Mouse (Mus musculus): ENCODE data around the gene Pts. TPM values are rescaled to one million over a fixed set of nuclear protein-coding genes. Genes with fewer than 3 reads are reported as not detected.

Gene Pts
- total and polyA plus RNA-seq, 2 experiments from 2014 or later, result 82.3 to 116 TPM

- no peaks in the 10 kb centered on the region for H3K9me3 ChIP-seq (ENCODE audit: low read length)
- TF ChIP-seq CTCF (IDR thresholded peaks at IDR 0.05), result no peak
Measured at GRCm38 (mm10) chr9:50482743-50483142, 45.8 kb downstream of the Pts start.

GRCm38 (mm10) chr9:50479476-50479875, 49.0 kb downstream of the Pts start:
- DNase-seq (ENCODE audit: low spot score) (no peak), ATAC-seq (ENCODE audit: low FRiP score) (no peak)
- TF ChIP-seq CTCF (IDR thresholded peaks at IDR 0.05), result no peak
- Histone ChIP-seq H3K27me3 (ENCODE audit: insufficient read depth, low read length) (peaks cover 3% of the 10 kb centered on the region; the same call in 1 of the 2 replicates), H3K36me3 (ENCODE audit: insufficient read depth, low read length) (no peaks in the 10 kb centered on the region), H3K4me3 (ENCODE audit: low read depth, low read length) (no peak overlapping the region), H3K4me1 (ENCODE audit: insufficient read depth, low read length) (no peaks in the 10 kb centered on the region), H3K9ac (replicated peaks; ENCODE audit: low read length, poor library complexity, severe bottlenecking) (0 out of 2 replicates have a peak overlapping the region, but pooled peaks have one; percentile 24), H3K27ac (ENCODE audit: low read depth, low read length) (no peak overlapping the region), H3K4me2 (ENCODE audit: low read depth, low read length, poor library complexity, severe bottlenecking) (no peak overlapping the region), H3K9me3 (ENCODE audit: low read length) (no peaks in the 10 kb centered on the region)
- WGBS, result 37% methylated on average over 8 of the region's 8 CpGs

More at GRCm38 (mm10) chr9:50482743-50483142, 45.8 kb downstream of the Pts start:
- no peaks in the 10 kb centered on the region for H3K27me3 ChIP-seq (ENCODE audit: insufficient read depth, low read length)
- no peak overlapping the region for H3K4me3 ChIP-seq (ENCODE audit: low read depth, low read length)
- no peak overlapping the region for H3K4me2 ChIP-seq (ENCODE audit: low read depth, low read length, poor library complexity, severe bottlenecking)
- H3K4me1 ChIP-seq (ENCODE audit: insufficient read depth, low read length), result no peaks in the 10 kb centered on the region
- no peak overlapping the region for H3K9ac ChIP-seq (replicated peaks; ENCODE audit: low read length, poor library complexity, severe bottlenecking)
- DNase-seq (ENCODE audit: low spot score) (no peak), ATAC-seq (ENCODE audit: low FRiP score) (no peak)
- H3K27ac ChIP-seq (ENCODE audit: low read depth, low read length), result no peak overlapping the region
- H3K36me3 ChIP-seq (ENCODE audit: insufficient read depth, low read length), result no peaks in the 10 kb centered on the region
- WGBS, result 88% methylated on average over 8 of the region's 8 CpGs

- Histone ChIP-seq H3K27me3 (ENCODE audit: insufficient read depth, low read length) (peaks cover 3% of the 10 kb centered on the region; the same call in 1 of the 2 replicates), H3K4me3 (ENCODE audit: low read depth, low read length) (no peak overlapping the region), H3K36me3 (ENCODE audit: insufficient read depth, low read length) (no peaks in the 10 kb centered on the region), H3K9ac (replicated peaks; ENCODE audit: low read length, poor library complexity, severe bottlenecking) (no peak overlapping the region), H3K4me2 (ENCODE audit: low read depth, low read length, poor library complexity, severe bottlenecking) (no peak overlapping the region), H3K27ac (ENCODE audit: low read depth, low read length) (no peak overlapping the region), H3K9me3 (ENCODE audit: low read length) (no peaks in the 10 kb centered on the region), H3K4me1 (ENCODE audit: insufficient read depth, low read length) (no peaks in the 10 kb centered on the region)
- no peak for ATAC-seq (ENCODE audit: low FRiP score)
- TF ChIP-seq CTCF (IDR thresholded peaks at IDR 0.05), result no peak
- DNase-seq (ENCODE audit: low spot score), result no peak
- 6% methylated on average over 5 of the region's 5 CpGs for WGBS
Measured at GRCm38 (mm10) chr9:50478826-50479225, 49.7 kb downstream of the Pts start.

GRCm38 (mm10) chr9:50477270-50477669, 51.3 kb downstream of the Pts start:
- TF ChIP-seq CTCF (IDR thresholded peaks at IDR 0.05), result no peak
- Histone ChIP-seq H3K4me3 (ENCODE audit: low read depth, low read length) (no peak overlapping the region), H3K4me2 (ENCODE audit: low read depth, low read length, poor library complexity, severe bottlenecking) (no peak overlapping the region), H3K27ac (ENCODE audit: low read depth, low read length) (no peak overlapping the region), H3K36me3 (ENCODE audit: insufficient read depth, low read length) (no peaks in the 10 kb centered on the region), H3K9me3 (ENCODE audit: low read length) (no peaks in the 10 kb centered on the region), H3K9ac (replicated peaks; ENCODE audit: low read length, poor library complexity, severe bottlenecking) (no peak overlapping the region), H3K4me1 (ENCODE audit: insufficient read depth, low read length) (no peaks in the 10 kb centered on the region), H3K27me3 (ENCODE audit: insufficient read depth, low read length) (peaks cover 3% of the 10 kb centered on the region; the same call in 1 of the 2 replicates)
- no peak for DNase-seq (ENCODE audit: low spot score)
- 93% methylated on average over 9 of the region's 9 CpGs for WGBS
- ATAC-seq (ENCODE audit: low FRiP score), result no peak

GRCm38 (mm10) chr9:50476651-50477050, 51.9 kb downstream of the Pts start:
- DNase-seq (ENCODE audit: low spot score) (no peak), ATAC-seq (ENCODE audit: low FRiP score) (no peak)
- Histone ChIP-seq H3K4me3 (ENCODE audit: low read depth, low read length) (no peak overlapping the region), H3K4me1 (ENCODE audit: insufficient read depth, low read length) (no peaks in the 10 kb centered on the region), H3K27me3 (ENCODE audit: insufficient read depth, low read length) (peaks cover 3% of the 10 kb centered on the region; the same call in 1 of the 2 replicates), H3K9me3 (ENCODE audit: low read length) (no peaks in the 10 kb centered on the region), H3K27ac (ENCODE audit: low read depth, low read length) (no peak overlapping the region), H3K36me3 (ENCODE audit: insufficient read depth, low read length) (no peaks in the 10 kb centered on the region), H3K9ac (replicated peaks; ENCODE audit: low read length, poor library complexity, severe bottlenecking) (no peak overlapping the region), H3K4me2 (ENCODE audit: low read depth, low read length, poor library complexity, severe bottlenecking) (no peak overlapping the region)
- TF ChIP-seq CTCF (IDR thresholded peaks at IDR 0.05), result no peak
- WGBS, result 76% methylated on average over 7 of the region's 7 CpGs

- no peak overlapping the region for H3K4me2 ChIP-seq (ENCODE audit: low read depth, low read length, poor library complexity, severe bottlenecking)
- H3K27me3 ChIP-seq (ENCODE audit: insufficient read depth, low read length), result peaks cover 3% of the 10 kb centered on the region; the same call in 1 of the 2 replicates
- no peak for TF ChIP-seq CTCF (IDR thresholded peaks at IDR 0.05)
- DNase-seq (ENCODE audit: low spot score) (no peak), ATAC-seq (ENCODE audit: low FRiP score) (no peak)
- H3K4me1 ChIP-seq (ENCODE audit: insufficient read depth, low read length), result no peaks in the 10 kb centered on the region
- H3K4me3 ChIP-seq (ENCODE audit: low read depth, low read length), result no peak overlapping the region
- no peak overlapping the region for H3K9ac ChIP-seq (replicated peaks; ENCODE audit: low read length, poor library complexity, severe bottlenecking)
- 58% methylated on average over 8 of the region's 8 CpGs for WGBS
- H3K27ac ChIP-seq (ENCODE audit: low read depth, low read length), result no peak overlapping the region
- no peaks in the 10 kb centered on the region for H3K9me3 ChIP-seq (ENCODE audit: low read length)
- no peaks in the 10 kb centered on the region for H3K36me3 ChIP-seq (ENCODE audit: insufficient read depth, low read length)
Measured at GRCm38 (mm10) chr9:50475745-50476144, 52.8 kb downstream of the Pts start.

All from midbrain, postnatal 0 days (tissue).